Mouse (Mus musculus): Measurements from ENCODE around the gene Slc12a4.

DNA sequence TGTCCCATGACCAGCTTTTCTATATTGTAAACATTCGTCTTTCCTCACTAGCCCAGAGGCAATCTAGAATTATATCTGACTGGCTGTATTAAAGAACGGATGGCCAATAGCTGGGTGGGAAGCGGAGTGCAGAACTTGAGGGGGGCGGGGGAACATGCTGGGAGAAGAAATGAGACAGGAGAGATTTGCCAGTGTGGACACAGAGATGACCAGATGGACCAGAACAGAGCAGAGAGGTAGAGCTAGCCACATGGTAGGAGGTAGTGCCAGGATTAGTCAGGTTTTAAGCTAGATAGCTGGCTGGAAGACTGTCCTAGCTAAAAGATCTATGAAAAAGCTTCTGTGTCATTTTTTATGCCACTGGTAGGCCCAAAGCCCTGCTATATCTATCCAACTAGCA is 36.0 kb upstream of the Slc12a4 start:
- no peak for TF ChIP-seq CHD2 (IDR thresholded peaks at IDR 0.05; ENCODE audit: low read depth, low read length)
- TF ChIP-seq HCFC1 (IDR thresholded peaks at IDR 0.05; ENCODE audit: borderline replicate concordance, insufficient read depth, low read length), result no peak
- no peak for TF ChIP-seq ZNF384 (IDR thresholded peaks at IDR 0.05; ENCODE audit: low read depth, low read length)

All from ES-E14 (cell line).